Mouse (Mus musculus) small intestine, adult 2 months (tissue): ENCODE data around the gene Tuba1c. TPM values are rescaled to one million over a fixed set of nuclear protein-coding genes. Genes with fewer than 3 reads are reported as not detected.
"Not testable (repeated sequence)": the region's sequence is repeated elsewhere in the genome, so short reads cannot be mapped to it uniquely, and the experiment has no call there.

ENCODE experiments used
- H3K27ac ChIP-seq: fragments of 200-500 bp; 2 replicates; pipeline ENCODE4 v1.5.1; 2012; ENCODE audit warnings: low read depth, low read length, control low read depth, inconsistent platforms; ENCODE audit not compliant: insufficient read depth
- H3K27me3 ChIP-seq: fragments of 200-500 bp; 2 replicates; pipeline ENCODE4 v1.6.1; 2012; ENCODE audit warnings: mild to moderate bottlenecking, moderate library complexity, low read length, inconsistent platforms; ENCODE audit not compliant: control insufficient read depth, insufficient read depth
- H3K36me3 ChIP-seq: fragments of 200-500 bp; 2 replicates; pipeline ENCODE4 v1.6.1; 2012; ENCODE audit warnings: mild to moderate bottlenecking, low read length, control low read depth, inconsistent platforms; ENCODE audit not compliant: control insufficient read depth, insufficient read depth
- H3K4me1 ChIP-seq: fragments of 200-500 bp; 2 replicates; pipeline ENCODE4 v1.6.1; 2012; ENCODE audit warnings: low read length, inconsistent platforms, mixed read lengths; ENCODE audit not compliant: control insufficient read depth, insufficient read depth, insufficient read length
- H3K4me3 ChIP-seq: fragments of 200-500 bp; 2 replicates; pipeline ENCODE4 v1.5.1; 2012; ENCODE audit warnings: low read depth, mild to moderate bottlenecking, control low read depth, inconsistent platforms, low read length, moderate library complexity
- CTCF ChIP-seq: fragments of 200-500 bp; IDR thresholded peaks from 2 replicates; pipeline ENCODE4 v1.5.1; 2012; ENCODE audit warnings: low read depth, mild to moderate bottlenecking, control low read depth, inconsistent platforms, low read length, moderate library complexity, mixed read lengths; ENCODE audit not compliant: insufficient replicate concordance, insufficient read length; ENCODE audit errors: extremely low read depth
- POLR2A ChIP-seq: fragments of 200-500 bp; IDR thresholded peaks from 2 replicates; pipeline ENCODE4 v1.6.1; 2012; ENCODE audit warnings: low read depth, mild to moderate bottlenecking, control low read depth, inconsistent platforms, low read length, moderate library complexity
- WGBS: fragments of 180-500 bp; shearing (Covaris S2); methylation state at CpG from one replicate; pipeline ENCODE4 v1.1.7; 2018; 5-methylcytosine and 5-hydroxymethylcytosine counted together
- polyA plus RNA-seq: library from polyadenylated mRNA; depleted of rRNA; stranded (reverse); fragments of >200 nt; gene quantifications from 2 replicates; pipeline ENCODE4 v1.2.3, GENCODE M21; 2012

Tuba1c gene
- polyA plus RNA-seq, 1 experiment: 382 TPM

- Histone ChIP-seq H3K27me3 (no peaks in the 10 kb centered on the region), H3K36me3 (peaks cover 2% of the 10 kb centered on the region; the same call in 1 of the 2 replicates), H3K4me3 (peak overlapping the region; percentile 85), H3K4me1 (peaks cover 6% of the 10 kb centered on the region), H3K27ac (peak overlapping the region; percentile 80)
- WGBS: 0% methylated on average over 44 of the region's 44 CpGs
- TF ChIP-seq CTCF: no peak
- TF ChIP-seq POLR2A: peak; percentile 8; the same call in 1 of the 2 replicates
These were observed 45.1 kb downstream of the Tuba1c start for GRCm38 (mm10) chr15:99074600-99075333.

GRCm38 (mm10) chr15:99076011-99076410 is 46.3 kb downstream of the Tuba1c start:
- H3K4me1 ChIP-seq, H3K27ac ChIP-seq, H3K4me3 ChIP-seq, H3K27me3 ChIP-seq, H3K36me3 ChIP-seq: not testable (repeated sequence)
- 100% methylated on average over 3 of the region's 3 CpGs for WGBS

GRCm38 (mm10) chr15:99078181-99078910 is 48.7 kb downstream of the Tuba1c start:
- H3K4me1 ChIP-seq: peaks cover 6% of the 10 kb centered on the region
- H3K36me3 ChIP-seq: peaks cover 3% of the 10 kb centered on the region; the same call in 1 of the 2 replicates
- no peak overlapping the region for H3K4me3 ChIP-seq
- no peak for TF ChIP-seq POLR2A
- TF ChIP-seq CTCF: no peak
- H3K27me3 ChIP-seq: no peaks in the 10 kb centered on the region
- 86% methylated on average over 15 of the region's 15 CpGs for WGBS
- H3K27ac ChIP-seq: no peak overlapping the region

- no peak overlapping the region for H3K4me3 ChIP-seq
These were observed 50.1 kb downstream of the Tuba1c start for GRCm38 (mm10) chr15:99079804-99080203.

GRCm38 (mm10) chr15:99082322-99082721 is 52.6 kb downstream of the Tuba1c start:
- H3K36me3 ChIP-seq: peaks cover 3% of the 10 kb centered on the region; the same call in 1 of the 2 replicates
- H3K4me1 ChIP-seq: peaks cover 14% of the 10 kb centered on the region; the same call in 1 of the 2 replicates
- no peak overlapping the region for H3K27ac ChIP-seq
- peaks cover 5% of the 10 kb centered on the region; the same call in 1 of the 2 replicates for H3K27me3 ChIP-seq
- no peak overlapping the region for H3K4me3 ChIP-seq
- no peak for TF ChIP-seq CTCF
- WGBS: 97% methylated on average over 12 of the region's 12 CpGs

More at GRCm38 (mm10) chr15:99079804-99080203, 50.1 kb downstream of the Tuba1c start:
- Histone ChIP-seq H3K27ac (no peak overlapping the region), H3K36me3 (peaks cover 3% of the 10 kb centered on the region; the same call in 1 of the 2 replicates), H3K4me1 (peaks cover 11% of the 10 kb centered on the region; the same call in 1 of the 2 replicates), H3K27me3 (no peaks in the 10 kb centered on the region)
- TF ChIP-seq CTCF (no peak), POLR2A (no peak)
- WGBS: 71% methylated on average over 3 of the region's 3 CpGs

- TF ChIP-seq POLR2A (no peak), CTCF (no peak)
- WGBS: 80% methylated on average over 16 of the region's 16 CpGs
- peaks cover 3% of the 10 kb centered on the region; the same call in 1 of the 2 replicates for H3K36me3 ChIP-seq
- no peak overlapping the region for H3K27ac ChIP-seq
- H3K4me1 ChIP-seq: peaks cover 14% of the 10 kb centered on the region; the same call in 1 of the 2 replicates
- H3K4me3 ChIP-seq: no peak overlapping the region
- peaks cover 10% of the 10 kb centered on the region for H3K27me3 ChIP-seq
These were observed 53.1 kb downstream of the Tuba1c start for GRCm38 (mm10) chr15:99082840-99083239.

- H3K27me3 ChIP-seq: peaks cover 14% of the 10 kb centered on the region
- H3K4me1 ChIP-seq: peaks cover 17% of the 10 kb centered on the region
- H3K27ac ChIP-seq: no peak overlapping the region
- TF ChIP-seq POLR2A (no peak), CTCF (peak; percentile 70; the same call in 1 of the 2 replicates)
- 42% methylated on average over 9 of the region's 9 CpGs for WGBS
- H3K4me3 ChIP-seq: no peak overlapping the region
- H3K36me3 ChIP-seq: peaks cover 1% of the 10 kb centered on the region; the same call in 1 of the 2 replicates
These were observed 53.6 kb downstream of the Tuba1c start for GRCm38 (mm10) chr15:99083258-99083657.
